Mouse (Mus musculus): Measurements from ENCODE around the gene Kbtbd6. TPM values are rescaled to one million over a fixed set of nuclear protein-coding genes. Genes with fewer than 3 reads are reported as not detected.
"Not testable (repeated sequence)": the region's sequence is repeated elsewhere in the genome, so short reads cannot be mapped to it uniquely, and the experiment has no call there.

Kbtbd6 gene
- polyA plus RNA-seq (2016; fragmentation: Nextera tagmentation; extraction: Ambion mirVana), result 4.3 and 4.8 TPM in 2 replicates

GRCm38 (mm10) chr14:79451681-79452590 is at the start of gene Kbtbd6:
Kbtbd6 (plus strand) TSS chr14:79451835.
- 13% methylated on average over 37 of the region's 89 CpGs for WGBS
- not testable (repeated sequence) for H3K4me1 ChIP-seq (replicated peaks)

GRCm38 (mm10) chr14:79407641-79408040 is 44.0 kb upstream of the Kbtbd6 start:
- Histone ChIP-seq H3K4me1 (replicated peaks) (no peaks in the 10 kb centered on the region), H3K36me3 (peaks cover 24% of the 10 kb centered on the region; the same call in 1 of the 2 replicates), H3K4me2 (no peak overlapping the region), H3K9me3 (no peaks in the 10 kb centered on the region), H3K27ac (no peak overlapping the region), H3K27me3 (no peaks in the 10 kb centered on the region), H3K9ac (replicated peaks) (no peak overlapping the region), H3K4me3 (replicated peaks) (no peak overlapping the region)
- 84% methylated on average over 2 of the region's 2 CpGs for WGBS
- ATAC-seq (ENCODE audit: insufficient number of reproducible peaks, insufficient read depth, low FRiP score, low TSS enrichment, low read depth), result no peak

More at GRCm38 (mm10) chr14:79451681-79452590, at the start of gene Kbtbd6:
- H3K4me2 ChIP-seq, result peak within 1 kb of the TSS; percentile 61
- 0 out of 2 replicates have a peak within 1 kb of the TSS, but pooled peaks have one; percentile 66 for H3K27ac ChIP-seq
- peak within 1 kb of the TSS; percentile 54 for H3K4me3 ChIP-seq (replicated peaks)
- H3K27me3 ChIP-seq, H3K36me3 ChIP-seq, H3K9me3 ChIP-seq: not testable (repeated sequence)
- peak; percentile 85 for ATAC-seq (ENCODE audit: insufficient number of reproducible peaks, insufficient read depth, low FRiP score, low TSS enrichment, low read depth)
- peak within 1 kb of the TSS; percentile 57 for H3K9ac ChIP-seq (replicated peaks)

- no peak overlapping the region for H3K4me3 ChIP-seq (replicated peaks)
- no peak overlapping the region for H3K27ac ChIP-seq
- H3K9ac ChIP-seq (replicated peaks), result no peak overlapping the region
- peaks cover 26% of the 10 kb centered on the region for H3K36me3 ChIP-seq
- ATAC-seq (ENCODE audit: insufficient number of reproducible peaks, insufficient read depth, low FRiP score, low TSS enrichment, low read depth), result no peak
- H3K4me2 ChIP-seq, result no peak overlapping the region
- no peaks in the 10 kb centered on the region for H3K9me3 ChIP-seq
- H3K27me3 ChIP-seq, result no peaks in the 10 kb centered on the region
- WGBS, result 91% methylated on average over 6 of the region's 6 CpGs
- no peaks in the 10 kb centered on the region for H3K4me1 ChIP-seq (replicated peaks)
These were observed 42.3 kb upstream of the Kbtbd6 start for GRCm38 (mm10) chr14:79409278-79409830.

- ATAC-seq (ENCODE audit: insufficient number of reproducible peaks, insufficient read depth, low FRiP score, low TSS enrichment, low read depth), result no peak
- Histone ChIP-seq H3K9ac (replicated peaks) (no peak overlapping the region), H3K36me3 (peaks cover 27% of the 10 kb centered on the region), H3K27me3 (no peaks in the 10 kb centered on the region), H3K27ac (no peak overlapping the region), H3K4me1 (replicated peaks) (no peaks in the 10 kb centered on the region), H3K4me3 (replicated peaks) (no peak overlapping the region), H3K9me3 (no peaks in the 10 kb centered on the region), H3K4me2 (no peak overlapping the region)
- 69% methylated on average over 2 of the region's 2 CpGs for WGBS
These were observed 41.0 kb upstream of the Kbtbd6 start for GRCm38 (mm10) chr14:79410662-79411061.

- Histone ChIP-seq H3K9me3 (no peaks in the 10 kb centered on the region), H3K36me3 (peaks cover 20% of the 10 kb centered on the region), H3K4me3 (replicated peaks) (no peak overlapping the region), H3K27me3 (no peaks in the 10 kb centered on the region), H3K27ac (no peak overlapping the region), H3K9ac (replicated peaks) (no peak overlapping the region), H3K4me2 (no peak overlapping the region), H3K4me1 (replicated peaks) (no peaks in the 10 kb centered on the region)
- WGBS, result 80% methylated on average over 6 of the region's 6 CpGs
- no peak for ATAC-seq (ENCODE audit: insufficient number of reproducible peaks, insufficient read depth, low FRiP score, low TSS enrichment, low read depth)
These were observed 38.5 kb upstream of the Kbtbd6 start for GRCm38 (mm10) chr14:79413121-79413520.

GRCm38 (mm10) chr14:79420083-79420685 is 31.5 kb upstream of the Kbtbd6 start:
- ATAC-seq (ENCODE audit: insufficient number of reproducible peaks, insufficient read depth, low FRiP score, low TSS enrichment, low read depth), result no peak
- H3K36me3 ChIP-seq, result peaks cover 18% of the 10 kb centered on the region
- H3K4me2 ChIP-seq, result no peak overlapping the region
- H3K9me3 ChIP-seq, result no peaks in the 10 kb centered on the region
- H3K27me3 ChIP-seq, result no peaks in the 10 kb centered on the region
- H3K4me3 ChIP-seq (replicated peaks), result no peak overlapping the region
- 77% methylated on average over 20 of the region's 20 CpGs for WGBS
- no peak overlapping the region for H3K27ac ChIP-seq
- H3K9ac ChIP-seq (replicated peaks), result no peak overlapping the region
- no peaks in the 10 kb centered on the region for H3K4me1 ChIP-seq (replicated peaks)

- peaks cover 22% of the 10 kb centered on the region for H3K36me3 ChIP-seq
- peak within 1 kb of the TSS; percentile 63 for H3K9ac ChIP-seq (replicated peaks)
- no peaks in the 10 kb centered on the region for H3K4me1 ChIP-seq (replicated peaks)
- peak; percentile 99 for ATAC-seq (ENCODE audit: insufficient number of reproducible peaks, insufficient read depth, low FRiP score, low TSS enrichment, low read depth)
- peaks cover 14% of the 10 kb centered on the region for H3K9me3 ChIP-seq
- H3K4me3 ChIP-seq (replicated peaks), result peak within 1 kb of the TSS; percentile 48
- peak within 1 kb of the TSS; percentile 51 for H3K4me2 ChIP-seq
- peak within 1 kb of the TSS; percentile 84 for H3K27ac ChIP-seq
- under 1% methylated on average over 44 of the region's 44 CpGs for WGBS
- no peaks in the 10 kb centered on the region for H3K27me3 ChIP-seq
These were observed 25.5 kb upstream of the Kbtbd6 start, which contains the start of gene Kbtbd7 for GRCm38 (mm10) chr14:79425979-79426729. Kbtbd7 (plus strand) TSS chr14:79426511.

- Histone ChIP-seq H3K4me2 (peak overlapping the region; percentile 51), H3K9me3 (peaks cover 17% of the 10 kb centered on the region), H3K9ac (replicated peaks) (peak overlapping the region; percentile 63), H3K27ac (peak overlapping the region; percentile 84), H3K4me3 (replicated peaks) (peak overlapping the region; percentile 48), H3K36me3 (peaks cover 26% of the 10 kb centered on the region)
- not testable (repeated sequence) for H3K4me1 ChIP-seq (replicated peaks); H3K27me3 ChIP-seq
- ATAC-seq (ENCODE audit: insufficient number of reproducible peaks, insufficient read depth, low FRiP score, low TSS enrichment, low read depth), result peak; percentile 47; the same call in 1 of the 2 replicates
- 62% methylated on average over 7 of the region's 59 CpGs for WGBS
These were observed 24.8 kb upstream of the Kbtbd6 start for GRCm38 (mm10) chr14:79426730-79427365.

- no peak for ATAC-seq (ENCODE audit: insufficient number of reproducible peaks, insufficient read depth, low FRiP score, low TSS enrichment, low read depth)
- WGBS, result 77% methylated on average over 1 of the region's 1 CpGs
- no peak overlapping the region for H3K4me2 ChIP-seq
These were observed 17.6 kb upstream of the Kbtbd6 start for GRCm38 (mm10) chr14:79434068-79434467.

GRCm38 (mm10) chr14:79440655-79441054 is 11.0 kb upstream of the Kbtbd6 start:
- 78% methylated on average over 2 of the region's 2 CpGs for WGBS
- Histone ChIP-seq H3K27ac (no peak overlapping the region), H3K27me3 (no peaks in the 10 kb centered on the region), H3K36me3 (no peaks in the 10 kb centered on the region), H3K4me1 (replicated peaks) (no peaks in the 10 kb centered on the region), H3K9ac (replicated peaks) (no peak overlapping the region), H3K4me3 (replicated peaks) (no peak overlapping the region), H3K9me3 (no peaks in the 10 kb centered on the region), H3K4me2 (no peak overlapping the region)
- no peak for ATAC-seq (ENCODE audit: insufficient number of reproducible peaks, insufficient read depth, low FRiP score, low TSS enrichment, low read depth)

More at GRCm38 (mm10) chr14:79434068-79434467, 17.6 kb upstream of the Kbtbd6 start:
- H3K4me1 ChIP-seq (replicated peaks), result no peaks in the 10 kb centered on the region
- no peak overlapping the region for H3K9ac ChIP-seq (replicated peaks)
- H3K36me3 ChIP-seq, result peaks cover 4% of the 10 kb centered on the region
- H3K9me3 ChIP-seq, result 0 out of 2 replicates have a peak, but pooled peaks cover 3% of the 10 kb centered on the region
- H3K4me3 ChIP-seq (replicated peaks), result no peak overlapping the region
- H3K27me3 ChIP-seq, result no peaks in the 10 kb centered on the region
- H3K27ac ChIP-seq, result no peak overlapping the region

All from limb, embryonic 12.5 days (tissue).